Mouse (Mus musculus): ENCODE data around the gene Cfap221. TPM values are rescaled to one million over a fixed set of nuclear protein-coding genes. Genes with fewer than 3 reads are reported as not detected.

Gene Cfap221
- polyA plus RNA-seq (2012; rRNA removed): not detected in 2 replicates

GRCm38 (mm10) chr1:119996798-119997581, at the start of gene Cfap221:
Gene Cfap221, minus strand, starts transcription at chr1:119997234.

GRCm38 (mm10) chr1:120006844-120007790, 10.1 kb upstream of the Cfap221 start, which contains the start of gene Sctr:
Gene Sctr, plus strand, starts transcription at chr1:120006894.

GRCm38 (mm10) chr1:119912953-119913814, 83.8 kb downstream of the Cfap221 start, which contains the start of gene Tmem177:
Gene Tmem177, minus strand, starts transcription at chr1:119913208.

Other genes starting within 250 kb of the Cfap221 start
- gene Ptpn4, start 159.6 kb downstream of the Cfap221 start, polyA plus RNA-seq (2012; rRNA removed): 1.5 and 3.5 TPM in 2 replicates
- 3.5 and 3.6 TPM in 2 replicates for gene Tmem177, start 84.0 kb downstream of the Cfap221 start, polyA plus RNA-seq (2012; rRNA removed)
- gene Sctr, start 9.7 kb upstream of the Cfap221 start, polyA plus RNA-seq (2012; rRNA removed): 0.28 and 0.44 TPM in 2 replicates
- gene Tmem37, start 76.8 kb upstream of the Cfap221 start, polyA plus RNA-seq (2012; rRNA removed): 104 and 192 TPM in 2 replicates
- gene Dbi, start 123.8 kb upstream of the Cfap221 start, polyA plus RNA-seq (2012; rRNA removed): 281 and 308 TPM in 2 replicates
- gene 3110009E18Rik, start 124.0 kb upstream of the Cfap221 start, polyA plus RNA-seq (2012; rRNA removed): 0.67 and 1.0 TPM in 2 replicates

Measured in colon, adult 2 months (tissue).